Mouse (Mus musculus): ENCODE data around the gene Magi1.

DNA sequence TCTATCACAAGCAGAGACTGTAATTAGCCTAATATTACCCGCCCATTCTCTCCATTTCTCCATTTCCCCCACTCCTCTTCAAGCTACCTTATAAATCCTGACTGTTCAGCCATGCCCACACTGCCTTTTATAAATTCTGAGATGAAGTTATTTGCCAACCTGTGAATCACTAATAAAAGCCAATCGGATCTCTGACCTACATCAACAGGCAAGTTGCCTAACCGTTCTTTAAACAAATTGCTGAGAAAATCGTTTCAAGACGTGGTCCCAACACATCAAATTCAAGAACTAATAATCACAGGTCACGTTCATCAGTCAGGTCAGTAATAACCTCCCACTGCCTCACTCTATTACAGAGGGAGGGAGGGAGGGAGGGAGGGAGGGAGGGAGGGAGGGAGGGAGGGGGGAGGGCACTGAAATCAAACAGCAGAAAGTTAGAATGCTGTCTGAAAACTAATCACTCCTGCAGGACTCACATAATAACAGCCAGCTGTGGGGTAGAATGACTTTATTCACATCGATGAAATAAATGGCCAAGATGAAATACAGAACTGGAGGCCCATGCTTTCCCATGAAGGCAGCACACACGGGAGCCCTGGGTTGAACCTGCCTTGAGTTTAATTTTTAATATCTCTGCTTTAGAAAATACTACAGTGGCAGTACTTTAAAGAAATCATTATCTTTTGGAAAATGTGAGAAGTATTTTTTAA is 215.8 kb downstream of the Magi1 start:
- TF ChIP-seq POLR2A (IDR thresholded peaks at IDR 0.05; ENCODE audit: extremely low read depth, insufficient read depth, low read length) (no peak), CTCF (IDR thresholded peaks at IDR 0.05; ENCODE audit: low read depth, low read length) (no peak)
